Mouse (Mus musculus) brain, embryonic 14.5 days (tissue): ENCODE data around the gene Slc1a7.

Experiments used
- CTCF ChIP-seq: fragments of 200-500 bp; IDR thresholded peaks from 2 replicates; pipeline ENCODE4 v1.5.1; 2012; ENCODE audit warnings: inconsistent platforms, mild to moderate bottlenecking, moderate library complexity, borderline replicate concordance; ENCODE audit not compliant: insufficient read depth, insufficient read length; ENCODE audit errors: extremely low read depth
- POLR2A ChIP-seq: fragments of 200-500 bp; IDR thresholded peaks from 2 replicates; pipeline ENCODE4 v1.6.1; 2012; ENCODE audit warnings: mild to moderate bottlenecking, inconsistent platforms, borderline replicate concordance; ENCODE audit not compliant: poor library complexity, insufficient read depth, insufficient read length, severe bottlenecking; ENCODE audit errors: extremely low read depth

DNA sequence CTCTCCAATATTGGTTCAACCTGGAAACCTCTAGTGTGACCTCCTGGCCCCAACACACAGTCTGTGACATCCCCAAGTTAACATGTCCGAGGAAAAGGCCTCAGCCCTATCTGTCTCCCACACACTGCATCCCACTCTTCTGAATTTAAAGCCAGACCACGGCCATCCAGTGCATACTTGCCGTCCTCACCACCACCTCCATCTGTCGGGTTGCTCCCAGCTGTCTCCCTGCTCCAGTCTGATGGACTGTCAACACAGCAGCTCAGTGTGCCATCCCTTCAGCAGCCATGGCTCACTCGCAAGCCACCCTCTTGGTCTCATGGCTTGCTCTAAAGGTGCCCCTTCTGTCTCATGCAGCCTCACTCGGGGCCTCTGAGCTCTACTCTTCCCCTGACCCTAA lies 27.6 kb downstream of the Slc1a7 start:
- TF ChIP-seq CTCF (no peak), POLR2A (no peak)
